Mouse (Mus musculus) gastrocnemius, adult 18-20 months (tissue): Measurements from ENCODE around the gene Rgs4. TPM values are rescaled to one million over a fixed set of nuclear protein-coding genes. Genes with fewer than 3 reads are reported as not detected.

ENCODE experiments used
- DNase-seq: peaks from one replicate; pipeline ENCODE4 v3.0.0; 2021; ENCODE audit warnings: low spot score
- total RNA-seq, 2 experiments: library from RNA; stranded (reverse); gene quantifications; 2 replicates each; pipeline ENCODE4 v1.2.3; 2021

Gene Rgs4
- total RNA-seq, 2 experiments from 2014 or later, result 3.0 to 7.7 TPM

- no peak for DNase-seq
Measured at GRCm38 (mm10) chr1:169693040-169693439, 54.4 kb downstream of the Rgs4 start.

Other genes starting within 250 kb of the Rgs4 start
- under 1 TPM in 1 of 2 experiments, not detected in 1; 0.34 TPM for gene Nuf2, start 216.2 kb downstream of the Rgs4 start, total RNA-seq
- 100 to 1,000 TPM; 153 to 188 TPM for gene Rgs5, start 92.1 kb downstream of the Rgs4 start, total RNA-seq
- gene Ccdc190, start 181.0 kb upstream of the Rgs4 start, total RNA-seq, result not detected
- gene Hsd17b7, start 221.6 kb upstream of the Rgs4 start, total RNA-seq, result 10 to 100 TPM; 11.1 to 15.4 TPM